Mouse (Mus musculus) MEL (cell line): ENCODE data around the gene E130309D02Rik. TPM values are rescaled to one million over a fixed set of nuclear protein-coding genes. Genes with fewer than 3 reads are reported as not detected.

ENCODE experiments used
- DNase-seq: peaks from one replicate; pipeline ENCODE4 v3.0.0; 2011; ENCODE audit warnings: low read depth, low spot score
- H3K27ac ChIP-seq: 2 replicates; pipeline ENCODE4 v1.5.1; 2012; ENCODE audit warnings: low read depth, mild to moderate bottlenecking, control low read depth, low read length, moderate library complexity; ENCODE audit not compliant: control insufficient read depth
- H3K27me3 ChIP-seq, 2 experiments: fragments of 150-350 bp in 1 of 2; sonication (generic) in 1 of 2; 2 replicates each; pipeline ENCODE4 v1.6.1; 2012; ENCODE audit warnings: low read length in 2 of 2, mild to moderate bottlenecking in 2 of 2, improper control_type of control experiment in 1 of 2, moderate library complexity in 1 of 2; ENCODE audit not compliant: insufficient read depth in 2 of 2, control insufficient read depth in 1 of 2
- H3K36me3 ChIP-seq, 2 experiments: 2 replicates each; pipeline ENCODE4 v1.6.1; 2012 to 2014; ENCODE audit warnings: low read length in 2 of 2, improper control_type of control experiment in 1 of 2, inconsistent platforms in 1 of 2, mild to moderate bottlenecking in 1 of 2; ENCODE audit not compliant: insufficient read depth in 2 of 2, control insufficient read depth in 1 of 2
- H3K4me1 ChIP-seq, 2 experiments: fragments of 150-350 bp in 1 of 2; sonication (generic) in 1 of 2; 2 replicates each; pipeline ENCODE4 v1.6.1; 2012; ENCODE audit warnings: low read length in 2 of 2, improper control_type of control experiment in 1 of 2, mild to moderate bottlenecking in 1 of 2; ENCODE audit not compliant: insufficient read depth in 2 of 2, control insufficient read depth in 1 of 2
- H3K4me3 ChIP-seq, 2 experiments: fragments of 150-350 bp in 1 of 2; sonication (generic) in 1 of 2; 2 replicates each; pipeline ENCODE4 v1.5.1; 2012; ENCODE audit warnings: low read depth in 2 of 2, low read length in 2 of 2, mild to moderate bottlenecking in 2 of 2, moderate library complexity in 2 of 2, control low read depth in 1 of 2, improper control_type of control experiment in 1 of 2; ENCODE audit not compliant: control insufficient read depth in 1 of 2, insufficient read depth in 1 of 2
- H3K79me2 ChIP-seq: 2 replicates; pipeline ENCODE4 v1.6.1; 2012; ENCODE audit warnings: mild to moderate bottlenecking, low read length, moderate library complexity; ENCODE audit not compliant: control insufficient read depth, poor library complexity, insufficient read depth
- H3K9ac ChIP-seq: 2 replicates; pipeline ENCODE4 v1.6.1; 2012; ENCODE audit warnings: low read depth, mild to moderate bottlenecking, control low read depth, low read length, moderate library complexity; ENCODE audit not compliant: control insufficient read depth, poor library complexity, severe bottlenecking
- H3K9me3 ChIP-seq: fragments of 150-350 bp; sonication (generic); replicated peaks from 2 replicates; pipeline ENCODE4 v1.6.1; 2012; ENCODE audit warnings: mild to moderate bottlenecking, low read length, improper control_type of control experiment, moderate library complexity; ENCODE audit not compliant: insufficient read depth
- BHLHE40 ChIP-seq: IDR thresholded peaks from 2 replicates; pipeline ENCODE4 v1.6.1; 2012; ENCODE audit warnings: low read depth, mild to moderate bottlenecking, inconsistent platforms, low read length, improper control_type of control experiment, borderline replicate concordance
- CTCF ChIP-seq, 3 experiments: IDR thresholded peaks in 2 of 3; conservative IDR thresholded peaks in 1 of 3; 2 replicates each; pipeline ENCODE4 v1.5.1; 2011 to 2012; ENCODE audit warnings: low read length in 3 of 3, low read depth in 2 of 3, mild to moderate bottlenecking in 2 of 3, improper control_type of control experiment in 1 of 3, inconsistent platforms in 1 of 3, mixed read lengths in 1 of 3, moderate library complexity in 1 of 3; ENCODE audit not compliant: control insufficient read depth in 1 of 3, insufficient read depth in 1 of 3, poor library complexity in 1 of 3, severe bottlenecking in 1 of 3
- E2F4 ChIP-seq: IDR thresholded peaks from 2 replicates; pipeline ENCODE4 v1.6.1; 2011; ENCODE audit warnings: low read depth, low read length, improper control_type of control experiment, borderline replicate concordance
- ETS1 ChIP-seq: IDR thresholded peaks from 2 replicates; pipeline ENCODE4 v1.6.1; 2012; ENCODE audit warnings: low read depth, mild to moderate bottlenecking, inconsistent platforms, low read length, improper control_type of control experiment, moderate library complexity
- HCFC1 ChIP-seq: IDR thresholded peaks from 2 replicates; pipeline ENCODE4 v1.6.1; 2012; ENCODE audit warnings: low read depth, mild to moderate bottlenecking, inconsistent platforms, low read length, improper control_type of control experiment, moderate library complexity
- KAT2A ChIP-seq: conservative IDR thresholded peaks from 2 replicates; pipeline ENCODE4 v1.6.1; 2012; ENCODE audit warnings: low read depth, low read length, improper control_type of control experiment, inconsistent platforms
- MAZ ChIP-seq: IDR thresholded peaks from 2 replicates; pipeline ENCODE4 v1.6.1; 2012; ENCODE audit warnings: low read depth, mild to moderate bottlenecking, inconsistent platforms, low read length, improper control_type of control experiment
- MEF2A ChIP-seq: IDR thresholded peaks from 2 replicates; pipeline ENCODE4 v1.6.1; 2014; ENCODE audit warnings: low read depth, mild to moderate bottlenecking, inconsistent platforms, low read length, improper control_type of control experiment; ENCODE audit not compliant: poor library complexity, insufficient replicate concordance, severe bottlenecking; ENCODE audit errors: extremely low read depth
- MYB ChIP-seq: IDR thresholded peaks from 2 replicates; pipeline ENCODE4 v1.6.1; 2011; ENCODE audit warnings: mild to moderate bottlenecking, low read depth, low read length, improper control_type of control experiment
- POLR2A ChIP-seq, 2 experiments: IDR thresholded peaks; 2 replicates each; pipeline ENCODE4 v1.6.1; 2011 to 2012; ENCODE audit warnings: low read length in 2 of 2, mild to moderate bottlenecking in 2 of 2, control low read depth in 1 of 2, improper control_type of control experiment in 1 of 2, low read depth in 1 of 2, moderate library complexity in 1 of 2; ENCODE audit not compliant: control insufficient read depth in 1 of 2, insufficient read depth in 1 of 2, poor library complexity in 1 of 2
- POLR2AphosphoS5 ChIP-seq: IDR thresholded peaks from 2 replicates; pipeline ENCODE4 v1.6.1; 2012; ENCODE audit warnings: low read depth, borderline replicate concordance, mild to moderate bottlenecking, inconsistent platforms, low read length, moderate library complexity, mixed read lengths
- TAL1 ChIP-seq: IDR thresholded peaks from 2 replicates; pipeline ENCODE4 v1.6.1; 2012; ENCODE audit warnings: mild to moderate bottlenecking, inconsistent platforms, low read length, moderate library complexity, mixed read lengths
- TBP ChIP-seq: IDR thresholded peaks from 2 replicates; pipeline ENCODE4 v1.8.0; 2011; ENCODE audit warnings: low read depth, low read length, improper control_type of control experiment
- USF2 ChIP-seq, 2 experiments: IDR thresholded peaks; 2 replicates each; pipeline ENCODE4 v1.6.1; 2011 to 2012; ENCODE audit warnings: improper control_type of control experiment in 2 of 2, low read length in 2 of 2, borderline replicate concordance in 1 of 2, inconsistent platforms in 1 of 2, low read depth in 1 of 2, mild to moderate bottlenecking in 1 of 2; ENCODE audit not compliant: insufficient read depth in 1 of 2
- ZC3H11A ChIP-seq: IDR thresholded peaks from 2 replicates; pipeline ENCODE4 v1.6.1; 2012; ENCODE audit warnings: low read depth, mild to moderate bottlenecking, inconsistent platforms, low read length, improper control_type of control experiment
- ZMIZ1 ChIP-seq: IDR thresholded peaks from 2 replicates; pipeline ENCODE4 v1.6.1; 2012; ENCODE audit warnings: low read depth, mild to moderate bottlenecking, inconsistent platforms, low read length, improper control_type of control experiment, moderate library complexity
- ZNF384 ChIP-seq: IDR thresholded peaks from 2 replicates; pipeline ENCODE4 v1.6.1; 2012; ENCODE audit warnings: low read depth, mild to moderate bottlenecking, inconsistent platforms, low read length, improper control_type of control experiment
- polyA plus RNA-seq, 2 experiments: library from polyadenylated mRNA; stranded (reverse) in 1 of 2; unstranded in 1 of 2; fragments of >175 nt in 1 of 2; fragments of >200 nt in 1 of 2; gene quantifications; 2 replicates each; pipeline versions ENCODE4 v1.2.1 to v1.2.4; 2012; ENCODE audit warnings: low replicate concordance in 2 of 2, low read depth in 1 of 2; ENCODE audit not compliant: insufficient read length in 2 of 2, insufficient read depth in 1 of 2, missing spikeins in 1 of 2
- total RNA-seq: library from RNA; depleted of rRNA; stranded (reverse); fragments of 300-350 nt; gene quantifications from 2 replicates; pipeline ENCODE4 v1.2.3, GENCODE M21; 2012

E130309D02Rik gene
- total and polyA plus RNA-seq, 3 experiments = 59.3 to 92.4 TPM; not detected in 1

DNA sequence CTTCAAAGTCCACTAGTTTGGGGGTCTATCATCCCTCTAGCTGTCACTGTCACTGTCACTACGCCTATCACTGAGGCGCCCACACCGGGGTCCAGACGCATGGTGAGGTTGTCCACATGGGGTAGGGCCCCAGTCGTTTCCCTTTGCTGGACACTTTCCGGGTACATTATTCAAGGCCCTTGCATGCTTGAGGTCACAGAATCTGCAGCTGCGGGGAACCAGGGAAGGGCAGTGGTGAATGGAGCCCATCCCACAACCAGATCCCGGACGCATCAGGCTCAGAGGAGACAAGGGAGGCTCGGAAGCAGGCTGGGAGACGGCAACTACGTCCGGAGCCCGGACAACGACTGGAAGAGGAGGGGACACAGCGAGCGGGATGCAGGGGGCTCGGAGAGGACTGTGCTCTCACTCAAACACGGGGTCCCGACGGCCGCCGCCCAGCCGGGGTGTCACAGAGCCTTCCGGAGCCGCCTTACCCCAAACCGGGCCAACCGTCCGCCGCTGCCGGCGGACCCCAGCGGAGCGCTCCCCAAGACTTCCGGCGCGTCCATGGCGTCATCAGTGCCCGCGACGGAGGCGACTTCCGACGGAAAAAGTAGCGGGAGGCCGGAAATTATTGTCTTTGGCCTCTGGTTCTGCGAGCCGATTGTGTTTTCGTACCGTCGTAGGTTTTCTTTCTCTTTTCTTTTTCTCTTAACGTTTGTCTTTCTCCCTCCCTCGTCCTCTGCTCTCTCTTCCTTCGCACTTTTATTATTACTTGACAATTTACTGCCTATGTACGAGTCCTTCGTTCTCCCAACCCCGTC, 13.7 kb upstream of the E130309D02Rik start, which contains the start of gene Zdhhc4 (continued):
- no peak for TF ChIP-seq ZNF384
- TF ChIP-seq ZMIZ1 = peak; percentile 76; the same call in 1 of the 2 replicates
- no peak for TF ChIP-seq USF2 (IDR thresholded peaks at IDR 0.05; ENCODE audit: borderline replicate concordance in 1 of 2, insufficient read depth in 1 of 2, low read depth in 1 of 2, low read length in 2 of 2)
- TF ChIP-seq TAL1 = no peak
- no peak for TF ChIP-seq E2F4
- no peak for TF ChIP-seq BHLHE40
- TF ChIP-seq POLR2A (IDR thresholded peaks at IDR 0.05; ENCODE audit: control insufficient read depth in 1 of 2, insufficient read depth in 1 of 2, low read depth in 1 of 2, low read length in 2 of 2, poor library complexity in 1 of 2) = peak; percentile 79 to 93
- no peak for TF ChIP-seq ETS1
- TF ChIP-seq TBP = peak; percentile 78
- no peak for TF ChIP-seq CTCF (IDR thresholded peaks at IDR 0.05 in 2 of 3, conservative IDR thresholded peaks at IDR 0.05 in 1 of 3; ENCODE audit: control insufficient read depth in 1 of 3, insufficient read depth in 1 of 3, low read depth in 2 of 3, low read length in 3 of 3, poor library complexity in 1 of 3, severe bottlenecking in 1 of 3)
- peak; percentile 25; the same call in 1 of the 2 replicates for TF ChIP-seq ZC3H11A
- peak; percentile 97 for TF ChIP-seq HCFC1
- peak; percentile 79; the same call in 1 of the 2 replicates for TF ChIP-seq MAZ
- peak; percentile 88 for TF ChIP-seq KAT2A
- TF ChIP-seq, all 39 proteins: peak for 18

DNA sequence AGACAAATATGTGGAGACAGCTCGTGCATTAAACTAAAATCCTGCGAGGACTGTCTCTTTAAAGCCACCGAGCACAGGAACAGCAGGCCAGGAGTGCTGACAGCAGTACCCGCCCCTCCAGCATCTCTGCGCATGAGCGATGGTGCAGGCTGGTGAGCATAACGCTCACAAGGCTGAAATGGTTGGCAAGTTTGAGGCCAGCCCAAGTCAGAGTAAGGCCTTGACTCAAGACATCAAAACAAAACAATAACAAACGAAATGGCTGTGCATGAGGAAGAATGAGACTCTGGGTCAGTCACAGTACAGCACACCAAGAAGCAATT, 2.1 kb upstream of the E130309D02Rik start:
- Histone ChIP-seq H3K4me1 (peaks cover 0 to 10% of the 10 kb centered on the region in 2 experiments; a peak in 1 of 4 replicates), H3K4me3 (no peak overlapping the region), H3K27ac (no peak overlapping the region), H3K36me3 (peaks cover 5 to 13% of the 10 kb centered on the region in 2 experiments), H3K27me3 (no peaks in the 10 kb centered on the region), H3K9ac (no peak overlapping the region), H3K79me2 (peaks cover 25% of the 10 kb centered on the region), H3K9me3 (no peaks in the 10 kb centered on the region)
- DNase-seq = no peak
- TF ChIP-seq MYB (no peak), POLR2AphosphoS5 (no peak), MEF2A (no peak), USF2 (IDR thresholded peaks at IDR 0.05; ENCODE audit: borderline replicate concordance in 1 of 2, insufficient read depth in 1 of 2, low read depth in 1 of 2, low read length in 2 of 2) (no peak), ZMIZ1 (no peak)
